Mouse (Mus musculus): Measurements from ENCODE around the gene Gm20708. TPM values are rescaled to one million over a fixed set of nuclear protein-coding genes. Genes with fewer than 3 reads are reported as not detected.

The Gm20708 gene
- polyA plus RNA-seq, 1 experiment from 2014 or later: 1.0 TPM

- ATAC-seq (ENCODE audit: insufficient number of reproducible peaks, insufficient read depth, low FRiP score, low read depth): no peak
- Histone ChIP-seq H3K4me2 (ENCODE audit: low read length) (no peak overlapping the region), H3K4me1 (ENCODE audit: control insufficient read depth in 2 of 2, insufficient read depth in 2 of 2, low read length in 2 of 2) (peaks cover 7 to 11% of the 10 kb centered on the region in 2 experiments; a peak in 3 of 4 replicates), H3K9ac (ENCODE audit: low read length) (no peak overlapping the region), H3K27me3 (ENCODE audit: control insufficient read depth, insufficient read depth, low read length) (no peaks in the 10 kb centered on the region), H3K36me3 (ENCODE audit: control insufficient read depth, insufficient read depth, low read length) (no peaks in the 10 kb centered on the region), H3K9me3 (ENCODE audit: control insufficient read depth, low read length) (no peaks in the 10 kb centered on the region), H3K27ac (replicated peaks in 1 of 2; ENCODE audit: control insufficient read depth in 1 of 2, insufficient read depth in 1 of 2, low read depth in 2 of 2, low read length in 2 of 2) (no peak overlapping the region), H3K4me3 (ENCODE audit: control insufficient read depth in 1 of 2, insufficient read depth in 1 of 2, low read depth in 1 of 2, low read length in 2 of 2) (no peak overlapping the region)
- WGBS: 51% methylated on average over 5 of the region's 5 CpGs
These were observed 10.3 kb upstream of the Gm20708 start for GRCm38 (mm10) chr11:117799174-117799573.

DNA sequence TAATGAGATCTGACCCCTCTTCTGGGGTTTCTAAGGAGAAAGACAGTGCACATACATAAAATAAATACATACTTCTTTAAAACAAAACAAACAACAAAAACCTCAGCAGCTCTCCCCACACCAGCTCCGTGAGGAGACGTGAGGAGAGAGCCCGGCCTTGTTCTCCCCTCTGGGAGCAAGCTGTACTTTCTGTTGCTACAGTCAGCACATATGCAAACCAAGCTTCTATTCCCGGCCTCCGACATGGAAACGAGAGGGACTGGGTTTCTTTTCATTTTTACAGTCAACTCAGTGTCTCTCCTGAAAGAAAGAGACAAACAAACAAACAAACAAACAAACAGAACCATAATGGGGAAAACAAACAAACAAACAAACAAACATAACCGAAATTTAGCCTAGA is 9.4 kb upstream of the Gm20708 start:
- H3K27me3 ChIP-seq (ENCODE audit: control insufficient read depth, insufficient read depth, low read length): no peaks in the 10 kb centered on the region
- H3K4me1 ChIP-seq (ENCODE audit: control insufficient read depth in 2 of 2, insufficient read depth in 2 of 2, low read length in 2 of 2): peaks cover 7 to 11% of the 10 kb centered on the region in 2 experiments; a peak in 3 of 4 replicates
- H3K9me3 ChIP-seq (ENCODE audit: control insufficient read depth, low read length): no peaks in the 10 kb centered on the region
- no peaks in the 10 kb centered on the region for H3K36me3 ChIP-seq (ENCODE audit: control insufficient read depth, insufficient read depth, low read length)
- no peak overlapping the region for H3K4me3 ChIP-seq (ENCODE audit: control insufficient read depth in 1 of 2, insufficient read depth in 1 of 2, low read depth in 1 of 2, low read length in 2 of 2)
- WGBS: 87% methylated on average over 7 of the region's 7 CpGs
- no peak overlapping the region for H3K9ac ChIP-seq (ENCODE audit: low read length)
- ATAC-seq (ENCODE audit: insufficient number of reproducible peaks, insufficient read depth, low FRiP score, low read depth): no peak
- H3K4me2 ChIP-seq (ENCODE audit: low read length): no peak overlapping the region
- no peak overlapping the region for H3K27ac ChIP-seq (replicated peaks in 1 of 2; ENCODE audit: control insufficient read depth in 1 of 2, insufficient read depth in 1 of 2, low read depth in 2 of 2, low read length in 2 of 2)

GRCm38 (mm10) chr11:117801650-117802049 is 7.8 kb upstream of the Gm20708 start:
- Histone ChIP-seq H3K4me3 (ENCODE audit: control insufficient read depth in 1 of 2, insufficient read depth in 1 of 2, low read depth in 1 of 2, low read length in 2 of 2) (no peak overlapping the region), H3K9me3 (ENCODE audit: control insufficient read depth, low read length) (no peaks in the 10 kb centered on the region), H3K4me1 (ENCODE audit: control insufficient read depth in 2 of 2, insufficient read depth in 2 of 2, low read length in 2 of 2) (peaks cover 7 to 11% of the 10 kb centered on the region in 2 experiments; a peak in 3 of 4 replicates), H3K9ac (ENCODE audit: low read length) (no peak overlapping the region), H3K4me2 (ENCODE audit: low read length) (no peak overlapping the region), H3K36me3 (ENCODE audit: control insufficient read depth, insufficient read depth, low read length) (no peaks in the 10 kb centered on the region), H3K27ac (replicated peaks in 1 of 2; ENCODE audit: control insufficient read depth in 1 of 2, insufficient read depth in 1 of 2, low read depth in 2 of 2, low read length in 2 of 2) (no peak overlapping the region), H3K27me3 (ENCODE audit: control insufficient read depth, insufficient read depth, low read length) (no peaks in the 10 kb centered on the region)
- no peak for ATAC-seq (ENCODE audit: insufficient number of reproducible peaks, insufficient read depth, low FRiP score, low read depth)
- WGBS: 80% methylated on average over 7 of the region's 7 CpGs

DNA sequence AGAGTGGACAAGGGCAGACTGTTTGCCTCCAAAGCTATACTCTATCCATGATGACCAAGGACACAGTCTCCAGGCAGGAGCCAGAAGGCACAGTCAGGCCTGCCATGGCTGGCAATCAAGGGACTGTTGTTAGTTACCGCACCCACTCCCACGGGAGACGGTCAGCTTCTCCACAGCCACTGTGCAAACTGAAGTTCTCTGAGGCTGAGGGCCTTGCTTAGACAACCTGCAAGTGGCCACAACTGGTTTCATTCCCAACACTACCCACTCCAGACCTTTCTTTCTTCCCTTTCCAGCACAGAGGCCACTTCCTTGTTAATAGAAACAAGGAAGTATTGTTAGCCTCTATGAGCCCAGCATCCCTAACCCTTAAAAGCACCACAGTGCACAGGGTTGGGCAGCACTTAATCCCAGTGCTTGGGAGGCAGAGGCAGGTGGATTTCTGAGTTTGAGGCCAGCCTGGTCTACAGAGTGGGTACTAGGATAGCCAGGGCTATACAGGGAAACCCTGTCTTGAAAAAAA is 6.2 kb upstream of the Gm20708 start:
- no peak overlapping the region for H3K4me2 ChIP-seq (ENCODE audit: low read length)
- no peak overlapping the region for H3K27ac ChIP-seq (replicated peaks in 1 of 2; ENCODE audit: control insufficient read depth in 1 of 2, insufficient read depth in 1 of 2, low read depth in 2 of 2, low read length in 2 of 2)
- H3K9ac ChIP-seq (ENCODE audit: low read length): no peak overlapping the region
- H3K27me3 ChIP-seq (ENCODE audit: control insufficient read depth, insufficient read depth, low read length): no peaks in the 10 kb centered on the region
- H3K4me3 ChIP-seq (ENCODE audit: control insufficient read depth in 1 of 2, insufficient read depth in 1 of 2, low read depth in 1 of 2, low read length in 2 of 2): no peak overlapping the region
- no peak for ATAC-seq (ENCODE audit: insufficient number of reproducible peaks, insufficient read depth, low FRiP score, low read depth)
- H3K36me3 ChIP-seq (ENCODE audit: control insufficient read depth, insufficient read depth, low read length): no peaks in the 10 kb centered on the region
- H3K9me3 ChIP-seq (ENCODE audit: control insufficient read depth, low read length): no peaks in the 10 kb centered on the region
- WGBS: 90% methylated on average over 3 of the region's 3 CpGs
- peaks cover 4 to 6% of the 10 kb centered on the region in 2 experiments; a peak in 3 of 4 replicates for H3K4me1 ChIP-seq (ENCODE audit: control insufficient read depth in 2 of 2, insufficient read depth in 2 of 2, low read length in 2 of 2)

GRCm38 (mm10) chr11:117806781-117807180 is 2.7 kb upstream of the Gm20708 start:
- Histone ChIP-seq H3K4me3 (ENCODE audit: control insufficient read depth in 1 of 2, insufficient read depth in 1 of 2, low read depth in 1 of 2, low read length in 2 of 2) (no peak overlapping the region), H3K9me3 (ENCODE audit: control insufficient read depth, low read length) (no peaks in the 10 kb centered on the region), H3K9ac (ENCODE audit: low read length) (no peak overlapping the region), H3K27ac (replicated peaks in 1 of 2; ENCODE audit: control insufficient read depth in 1 of 2, insufficient read depth in 1 of 2, low read depth in 2 of 2, low read length in 2 of 2) (no peak overlapping the region), H3K27me3 (ENCODE audit: control insufficient read depth, insufficient read depth, low read length) (no peaks in the 10 kb centered on the region), H3K36me3 (ENCODE audit: control insufficient read depth, insufficient read depth, low read length) (no peaks in the 10 kb centered on the region), H3K4me2 (ENCODE audit: low read length) (no peak overlapping the region), H3K4me1 (ENCODE audit: control insufficient read depth in 2 of 2, insufficient read depth in 2 of 2, low read length in 2 of 2) (peaks cover 6 to 16% of the 10 kb centered on the region in 2 experiments)
- 92% methylated on average over 6 of the region's 6 CpGs for WGBS
- ATAC-seq (ENCODE audit: insufficient number of reproducible peaks, insufficient read depth, low FRiP score, low read depth): no peak

GRCm38 (mm10) chr11:117810401-117811046 is 1.1 kb downstream of the Gm20708 start:
- H3K4me2 ChIP-seq (ENCODE audit: low read length): peak overlapping the region; percentile 96
- peak; percentile 68 for ATAC-seq (ENCODE audit: insufficient number of reproducible peaks, insufficient read depth, low FRiP score, low read depth)
- H3K4me1 ChIP-seq (ENCODE audit: control insufficient read depth in 2 of 2, insufficient read depth in 2 of 2, low read length in 2 of 2): peaks cover 9 to 27% of the 10 kb centered on the region in 2 experiments
- H3K36me3 ChIP-seq (ENCODE audit: control insufficient read depth, insufficient read depth, low read length): peaks cover 35% of the 10 kb centered on the region
- H3K9me3 ChIP-seq (ENCODE audit: control insufficient read depth, low read length): no peaks in the 10 kb centered on the region
- H3K27me3 ChIP-seq (ENCODE audit: control insufficient read depth, insufficient read depth, low read length): no peaks in the 10 kb centered on the region
- peak overlapping the region; percentile 83 to 93 for H3K4me3 ChIP-seq (ENCODE audit: control insufficient read depth in 1 of 2, insufficient read depth in 1 of 2, low read depth in 1 of 2, low read length in 2 of 2)
- peak overlapping the region; percentile 63 to 65 for H3K27ac ChIP-seq (replicated peaks in 1 of 2; ENCODE audit: control insufficient read depth in 1 of 2, insufficient read depth in 1 of 2, low read depth in 2 of 2, low read length in 2 of 2)
- WGBS: under 1% methylated on average over 21 of the region's 21 CpGs
- peak overlapping the region; percentile 93 for H3K9ac ChIP-seq (ENCODE audit: low read length)

GRCm38 (mm10) chr11:117813867-117814266 is 4.4 kb downstream of the Gm20708 start:
- H3K27ac ChIP-seq (replicated peaks in 1 of 2; ENCODE audit: control insufficient read depth in 1 of 2, insufficient read depth in 1 of 2, low read depth in 2 of 2, low read length in 2 of 2): no peak overlapping the region
- no peak for ATAC-seq (ENCODE audit: insufficient number of reproducible peaks, insufficient read depth, low FRiP score, low read depth)
- no peak overlapping the region for H3K9ac ChIP-seq (ENCODE audit: low read length)
- H3K36me3 ChIP-seq (ENCODE audit: control insufficient read depth, insufficient read depth, low read length): peaks cover 68% of the 10 kb centered on the region
- WGBS: 67% methylated on average over 5 of the region's 5 CpGs
- no peaks in the 10 kb centered on the region for H3K27me3 ChIP-seq (ENCODE audit: control insufficient read depth, insufficient read depth, low read length)
- peaks cover 14 to 29% of the 10 kb centered on the region in 2 experiments for H3K4me1 ChIP-seq (ENCODE audit: control insufficient read depth in 2 of 2, insufficient read depth in 2 of 2, low read length in 2 of 2)
- no peak overlapping the region for H3K4me2 ChIP-seq (ENCODE audit: low read length)
- no peak overlapping the region for H3K4me3 ChIP-seq (ENCODE audit: control insufficient read depth in 1 of 2, insufficient read depth in 1 of 2, low read depth in 1 of 2, low read length in 2 of 2)
- no peaks in the 10 kb centered on the region for H3K9me3 ChIP-seq (ENCODE audit: control insufficient read depth, low read length)
